Mouse (Mus musculus): ENCODE measurements at regions not wholly inside any gene's neighbourhood (a gene's known extent, or its start where the extent isn't known, plus 50 kb on each side); places are given as distances from the start of the nearest gene placed in this dataset.

- TF ChIP-seq CTCF (IDR thresholded peaks at IDR 0.05; ENCODE audit: borderline replicate concordance, insufficient read depth, low read length): no peak
- TF ChIP-seq POLR2A (IDR thresholded peaks at IDR 0.05; ENCODE audit: low read depth, low read length): no peak
Measured at GRCm38 (mm10) chr7:135848833-135849232, 132.7 kb upstream of the Mki67 start.

Data from embryonic fibroblast, embryonic 13.5 days (primary cell).